Mouse (Mus musculus) cortical plate, adult 2 months (tissue): ENCODE measurements around the gene Epc2.

Experiments
- CTCF ChIP-seq: fragments of 200-500 bp; IDR thresholded peaks from 2 replicates; pipeline ENCODE4 v1.5.1; 2011; ENCODE audit warnings: mild to moderate bottlenecking, control low read depth, low read length; ENCODE audit not compliant: insufficient read depth; ENCODE audit errors: extremely low read depth
- POLR2A ChIP-seq: fragments of 200-500 bp; IDR thresholded peaks from 2 replicates; pipeline ENCODE4 v1.6.1; 2011; ENCODE audit warnings: mild to moderate bottlenecking, low read length, control low read depth; ENCODE audit not compliant: insufficient read depth; ENCODE audit errors: extremely low read depth

DNA sequence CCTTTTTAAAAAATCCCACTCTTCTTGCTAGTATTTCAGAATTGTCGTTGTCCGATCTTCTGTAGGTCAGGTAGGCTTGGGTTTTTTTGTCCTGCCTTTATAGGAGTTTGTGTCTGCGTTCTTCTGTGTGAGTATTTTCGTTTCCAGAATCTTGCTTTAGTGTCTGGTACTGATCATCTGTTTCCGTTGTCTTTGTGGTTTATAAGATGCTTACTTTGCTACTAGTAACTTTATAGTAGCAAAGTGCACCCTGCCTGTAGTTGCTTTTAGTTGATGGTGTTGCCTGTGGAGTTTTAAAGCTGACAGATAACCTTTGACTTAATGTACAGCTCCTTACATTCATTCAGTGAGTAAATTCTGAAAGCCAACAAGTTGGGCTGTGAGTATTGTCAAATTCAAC, 32.1 kb downstream of the Epc2 start:
- TF ChIP-seq POLR2A, result no peak
- TF ChIP-seq CTCF, result no peak
